8 mouse cellular contexts compared by ENCODE assay signal in the genomic region with DNA sequence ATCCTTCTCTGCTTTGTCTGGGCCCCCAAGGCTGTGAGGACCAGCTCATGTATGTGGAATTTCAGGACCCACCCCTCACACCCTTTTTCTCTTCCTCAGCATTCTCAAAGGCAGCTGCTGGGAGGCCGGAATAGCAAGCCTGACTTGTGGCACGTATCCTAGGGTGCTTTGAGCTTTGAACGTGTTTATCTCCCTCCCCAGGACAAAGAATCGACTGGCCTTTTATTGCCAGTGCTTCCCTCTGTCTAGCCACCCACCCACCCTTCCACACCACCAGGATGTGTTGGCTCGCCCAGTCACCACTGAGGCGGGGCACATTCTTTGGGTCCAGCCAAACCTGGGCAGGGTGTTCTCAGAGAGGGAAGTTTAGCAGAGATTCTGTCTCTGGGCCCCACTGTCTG. TPM values are rescaled to one million over a fixed set of nuclear protein-coding genes. Genes with fewer than 3 reads are reported as not detected.
DNase-seq lines count a peak whose midpoint lies in the region; ATAC-seq and TF ChIP-seq lines count a peak whose summit lies in the region.
"Had no signal": no experiment of that assay in that cellular context is flagged by ENCODE, and none has a peak within 500 bp of the region (broad histone marks: within the 10 kb centered on the region; RNA-seq: fewer than 3 reads in every experiment).

No protein-coding gene starts in this region.

- H3K4me2 ChIP-seq in heart, embryonic 15.5 days, result no peak overlapping the region
- peak overlapping the region; percentile 22 for H3K4me2 ChIP-seq in myocyte (ENCODE audit: low read depth)
- no peak overlapping the region for H3K4me2 ChIP-seq in midbrain, embryonic 13.5 days (replicated peaks)

- TF ChIP-seq CTCF in liver, adult 2 months (IDR thresholded peaks at IDR 0.05; ENCODE audit: low read depth, low read length), result no peak
- TF ChIP-seq CTCF in brain, embryonic 14.5 days (IDR thresholded peaks at IDR 0.05; ENCODE audit: borderline replicate concordance, extremely low read depth, insufficient read depth, insufficient read length), result no peak

- no peak overlapping the region for H3K9ac ChIP-seq in liver, adult 2 months (ENCODE audit: low read depth, low read length)
- H3K9ac ChIP-seq in heart, embryonic 15.5 days, result no peak overlapping the region
- H3K9ac ChIP-seq in midbrain, embryonic 13.5 days (replicated peaks), result no peak overlapping the region

- H3K36me3 ChIP-seq in liver, adult 2 months (ENCODE audit: control insufficient read depth, insufficient read depth, low read length), result peaks cover 12% of the 10 kb centered on the region; the same call in 1 of the 2 replicates
- H3K36me3 ChIP-seq in heart, embryonic 15.5 days, result peaks cover 15% of the 10 kb centered on the region
- peaks cover 2% of the 10 kb centered on the region for H3K36me3 ChIP-seq in myocyte (ENCODE audit: control insufficient read depth, insufficient read depth)
- H3K36me3 ChIP-seq in midbrain, embryonic 13.5 days, result peaks cover 25% of the 10 kb centered on the region

- H3K27ac ChIP-seq in liver, adult 2 months (replicated peaks; ENCODE audit: insufficient read depth, low read depth, low read length), result 0 out of 2 replicates have a peak overlapping the region, but pooled peaks have one; percentile 25
- H3K27ac ChIP-seq in heart, embryonic 15.5 days, result peak overlapping the region; percentile 80
- no peak overlapping the region for H3K27ac ChIP-seq in midbrain, embryonic 13.5 days

- H3K4me1 ChIP-seq in liver, adult 2 months (ENCODE audit: control insufficient read depth, insufficient read depth, low read length), result peaks cover 16% of the 10 kb centered on the region
- peaks cover 29% of the 10 kb centered on the region for H3K4me1 ChIP-seq in heart, embryonic 15.5 days (replicated peaks)
- peaks cover 12% of the 10 kb centered on the region for H3K4me1 ChIP-seq in midbrain, embryonic 13.5 days (replicated peaks)

- no peak overlapping the region for H3K4me3 ChIP-seq in liver, adult 2 months (ENCODE audit: insufficient read depth, low read depth, low read length)
- no peak overlapping the region for H3K4me3 ChIP-seq in heart, embryonic 15.5 days
- H3K4me3 ChIP-seq in myocyte, result no peak overlapping the region
- no peak overlapping the region for H3K4me3 ChIP-seq in midbrain, embryonic 13.5 days (replicated peaks)

- ATAC-seq in heart, embryonic 15.5 days (replicated peaks; ENCODE audit: insufficient number of reproducible peaks, insufficient read depth, low FRiP score, low read depth), result peak; percentile 13; the same call in 1 of the 2 replicates
- no peak for ATAC-seq in midbrain, embryonic 13.5 days

- peak; percentile 40 for DNase-seq in liver, adult 2 months (ENCODE audit: extremely low read depth, low read depth, low spot score)
- DNase-seq in liver, result no peak
- peak; percentile 45 for DNase-seq in brain, embryonic 14.5 days (ENCODE audit: low read depth)
- DNase-seq in kidney, postnatal 36 days, result no peak
- DNase-seq: kidney, postnatal 25 days had no signal

- 22% methylated on average over 6 of the region's 6 CpGs for WGBS in liver, adult 2 months
- 40% methylated on average over 6 of the region's 6 CpGs for WGBS in heart, embryonic 15.5 days
- 39% methylated on average over 6 of the region's 6 CpGs for WGBS in midbrain, embryonic 13.5 days

- no peak for TF ChIP-seq POLR2A in liver, adult 2 months (IDR thresholded peaks at IDR 0.05; ENCODE audit: extremely low read depth, insufficient read depth, low read length)
- TF ChIP-seq POLR2A in brain, embryonic 14.5 days (IDR thresholded peaks at IDR 0.05; ENCODE audit: borderline replicate concordance, extremely low read depth, insufficient read depth, insufficient read length, poor library complexity, severe bottlenecking), result no peak
- peak; percentile 12 for TF ChIP-seq POLR2A in myocyte (IDR thresholded peaks at IDR 0.05; ENCODE audit: insufficient read length, low read depth)

- no peaks in the 10 kb centered on the region for H3K27me3 ChIP-seq in liver, adult 2 months (ENCODE audit: control insufficient read depth, insufficient read depth, low read length)
- no peaks in the 10 kb centered on the region for H3K27me3 ChIP-seq in heart, embryonic 15.5 days
- no peaks in the 10 kb centered on the region for H3K27me3 ChIP-seq in myocyte (ENCODE audit: control insufficient read depth, insufficient read depth, insufficient read length)
- no peaks in the 10 kb centered on the region for H3K27me3 ChIP-seq in midbrain, embryonic 13.5 days

- H3K9me3 ChIP-seq in heart, embryonic 15.5 days (replicated peaks), result no peaks in the 10 kb centered on the region
- H3K9me3 ChIP-seq in midbrain, embryonic 13.5 days, result no peaks in the 10 kb centered on the region

- H3ac ChIP-seq in myocyte (ENCODE audit: control insufficient read depth, insufficient read length), result no peak overlapping the region

- H3K79me2 ChIP-seq in liver, adult 2 months (ENCODE audit: control insufficient read depth, insufficient read depth, low read length), result no peaks in the 10 kb centered on the region
- no peaks in the 10 kb centered on the region for H3K79me2 ChIP-seq in myocyte (ENCODE audit: control insufficient read depth, insufficient read depth)

TF ChIP-seq in myocyte, 11 proteins besides CTCF, POLR2A, EP300 and RAD21:
- TF ChIP-seq TCF12 (IDR thresholded peaks at IDR 0.05; ENCODE audit: insufficient read depth, poor library complexity, severe bottlenecking) (no peak), POLR2AphosphoS2 (IDR thresholded peaks at IDR 0.05; ENCODE audit: insufficient read length, low read depth) (peak; percentile 48), MYOG (IDR thresholded peaks at IDR 0.05; ENCODE audit: control insufficient read depth in 1 of 3, insufficient read depth in 1 of 3, insufficient read length in 2 of 3, low read depth in 2 of 3) (peak in 1 of 3 experiments; percentile 73), MYOD1 (IDR thresholded peaks at IDR 0.05; ENCODE audit: control insufficient read depth in 1 of 3, insufficient read length in 2 of 3, low read depth in 2 of 3) (peak in 2 of 3 experiments; percentile 41 to 65), TCF3 (IDR thresholded peaks at IDR 0.05; ENCODE audit: insufficient read length, low read depth) (peak; percentile 5)

RNA-seq across cellular contexts. Expression of gene Gm45521, which starts 3.0 kb away (rescaled TPM):
- not detected in 2 replicates for total RNA-seq in liver, adult 2 months (2014; rRNA removed)
- not detected in 2 replicates for polyA plus RNA-seq in liver, adult 2 months (2012; rRNA removed)
- 0.11 and 0.14 TPM in 2 replicates for polyA plus RNA-seq in brain, embryonic 14.5 days (2012; rRNA removed)
- polyA plus RNA-seq in heart, embryonic 15.5 days (2015; fragmentation: Nextera tagmentation; extraction: Ambion mirVana), result not detected in 2 replicates
- polyA plus RNA-seq in myocyte (2012; fragmentation: generic; extraction: Trizol), result not detected
- polyA plus RNA-seq in midbrain, embryonic 13.5 days (2015; fragmentation: Nextera tagmentation; extraction: Ambion mirVana), result 0.42 TPM in 1 of 2 replicates, not detected in the other

RNA-seq across cellular contexts. Expression of gene Dnase1l3, which starts 40.3 kb away (rescaled TPM):
- 10.0 and 10.9 TPM in 2 replicates for total RNA-seq in liver, adult 2 months (2014; rRNA removed)
- polyA plus RNA-seq in liver, adult 2 months (2012; rRNA removed), result 20.5 and 24.3 TPM in 2 replicates
- polyA plus RNA-seq in brain, embryonic 14.5 days (2012; rRNA removed), result 0.05 and 0.07 TPM in 2 replicates
- 0.13 and 0.74 TPM in 2 replicates for polyA plus RNA-seq in heart, embryonic 15.5 days (2015; fragmentation: Nextera tagmentation; extraction: Ambion mirVana)
- polyA plus RNA-seq in myocyte (2012; fragmentation: generic; extraction: Trizol), result 0.86 TPM
- polyA plus RNA-seq in midbrain, embryonic 13.5 days (2015; fragmentation: Nextera tagmentation; extraction: Ambion mirVana), result 0.03 and 0.10 TPM in 2 replicates

RNA-seq across cellular contexts. Expression of gene Abhd6, which starts 48.6 kb away (rescaled TPM):
- 17.4 and 29.2 TPM in 2 replicates for total RNA-seq in liver, adult 2 months (2014; rRNA removed)
- polyA plus RNA-seq in liver, adult 2 months (2012; rRNA removed), result 39.6 and 45.2 TPM in 2 replicates
- polyA plus RNA-seq in brain, embryonic 14.5 days (2012; rRNA removed), result 15.2 and 17.3 TPM in 2 replicates
- 9.9 and 14.7 TPM in 2 replicates for polyA plus RNA-seq in heart, embryonic 15.5 days (2015; fragmentation: Nextera tagmentation; extraction: Ambion mirVana)
- polyA plus RNA-seq in myocyte (2012; fragmentation: generic; extraction: Trizol), result 10.5 TPM
- polyA plus RNA-seq in midbrain, embryonic 13.5 days (2015; fragmentation: Nextera tagmentation; extraction: Ambion mirVana), result 25.9 and 28.4 TPM in 2 replicates

Comparison
In these comparisons a context has a peak if more than half of its experiments do, and no peak if none do; other contexts are left out.
1. DNase-seq: peak in liver, adult 2 months (single experiment) and brain, embryonic 14.5 days (single experiment); none in liver (single experiment) and kidney, postnatal 36 days (0 of 2).
2. RNA of gene Dnase1l3, which starts 40.3 kb away (polyA plus RNA-seq): 20.5 to 24.3 TPM in liver, adult 2 months; 0.86 TPM in myocyte (single experiment), 0.13 to 0.74 TPM in heart, embryonic 15.5 days, 0.05 to 0.07 TPM in brain, embryonic 14.5 days and 0.03 to 0.10 TPM in midbrain, embryonic 13.5 days; every median in the first group is over 10 times any median in the second.